Mouse (Mus musculus) heart, adult 2 months (tissue): Measurements from ENCODE around the gene Fahd1. TPM values are rescaled to one million over a fixed set of nuclear protein-coding genes. Genes with fewer than 3 reads are reported as not detected.

Source experiments
- DNase-seq, 2 experiments: peaks; one replicate each; pipeline ENCODE4 v3.0.0; 2021
- H3K27ac ChIP-seq: fragments of 200-600 bp; 2 replicates; pipeline ENCODE4 v1.8.1; 2022
- H3K27me3 ChIP-seq: fragments of 200-500 bp; 2 replicates; pipeline ENCODE4 v1.6.1; 2012; ENCODE audit warnings: mild to moderate bottlenecking, low read length, inconsistent platforms, mixed read lengths; ENCODE audit not compliant: control insufficient read depth, insufficient read depth
- H3K36me3 ChIP-seq: fragments of 200-500 bp; 2 replicates; pipeline ENCODE4 v1.6.1; 2012; ENCODE audit warnings: low read length, inconsistent platforms; ENCODE audit not compliant: control insufficient read depth, insufficient read depth
- H3K4me1 ChIP-seq: fragments of 200-500 bp; 2 replicates; pipeline ENCODE4 v1.6.1; 2011; ENCODE audit warnings: low read length; ENCODE audit not compliant: control insufficient read depth, insufficient read depth
- H3K4me3 ChIP-seq: fragments of 200-600 bp; 2 replicates; pipeline ENCODE4 v1.8.1; 2022
- H3K79me2 ChIP-seq: fragments of 200-500 bp; replicated peaks from 2 replicates; pipeline ENCODE4 v1.6.1; 2012; ENCODE audit warnings: mild to moderate bottlenecking, inconsistent platforms, low read length, moderate library complexity, mixed read lengths; ENCODE audit not compliant: control insufficient read depth, insufficient read depth
- H3K9ac ChIP-seq: fragments of 200-500 bp; 2 replicates; pipeline ENCODE4 v1.6.1; 2012; ENCODE audit warnings: low read depth, mild to moderate bottlenecking, control low read depth, inconsistent platforms, low read length, mixed read lengths
- CTCF ChIP-seq: fragments of 200-600 bp; IDR thresholded peaks from 2 replicates; pipeline ENCODE4 v1.8.1; 2022; ENCODE audit warnings: antibody characterized with exemption, mild to moderate bottlenecking, moderate library complexity
- EP300 ChIP-seq: fragments of 200-500 bp; IDR thresholded peaks from 2 replicates; pipeline ENCODE4 v1.6.1; 2011; ENCODE audit warnings: low read depth, low read length, control low read depth; ENCODE audit not compliant: insufficient read depth
- POLR2A ChIP-seq: fragments of 200-500 bp; IDR thresholded peaks from 2 replicates; pipeline ENCODE4 v1.6.1; 2011; ENCODE audit warnings: mild to moderate bottlenecking, low read depth, low read length, control low read depth; ENCODE audit not compliant: insufficient read depth
- whole genome bisulfite sequencing: fragments of 180-500 bp; shearing (Covaris S2); methylation state at CpG from one replicate; pipeline ENCODE4 v1.1.7; 2018; 5-methylcytosine and 5-hydroxymethylcytosine counted together
- intact Hi-C: fragments of 180-260 bp; cut with DNase I; formaldehyde crosslinking; loops from one replicate; pipeline ENCODE4 v1.15.1; 2025
- polyA plus RNA-seq: library from polyadenylated mRNA; depleted of rRNA; stranded (reverse); fragments of >200 nt; gene quantifications from 2 replicates; pipeline ENCODE4 v1.2.3, GENCODE M21; 2012
- total RNA-seq, 2 experiments: library from RNA; stranded (reverse); gene quantifications; 2 replicates each; pipeline ENCODE4 v1.2.3; 2021

The Fahd1 gene
- total and polyA plus RNA-seq, 3 experiments = 42.7 to 81.5 (median 80.3) TPM

DNA sequence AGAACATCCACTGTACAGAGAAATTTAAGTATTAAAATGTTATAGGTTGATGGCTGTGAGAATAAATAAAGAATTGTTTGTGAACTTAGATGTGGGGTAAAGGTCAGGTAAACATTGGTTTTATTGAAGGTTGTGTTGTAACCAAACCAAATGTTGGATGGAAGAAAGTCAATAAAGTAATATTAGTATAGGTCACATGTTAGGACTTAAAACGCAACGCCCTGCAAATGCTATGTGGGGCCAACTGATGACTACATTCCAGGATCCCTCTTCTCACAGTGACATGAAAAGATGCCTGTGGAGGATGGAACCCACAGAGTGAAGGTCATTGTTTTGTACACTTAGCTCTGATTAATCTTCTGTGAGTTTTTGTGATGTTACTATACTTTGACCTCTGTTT lies 30.7 kb downstream of the Fahd1 start:
- WGBS = 69% methylated on average over 2 of the region's 2 CpGs
- H3K27me3 ChIP-seq = no peaks in the 10 kb centered on the region

DNA sequence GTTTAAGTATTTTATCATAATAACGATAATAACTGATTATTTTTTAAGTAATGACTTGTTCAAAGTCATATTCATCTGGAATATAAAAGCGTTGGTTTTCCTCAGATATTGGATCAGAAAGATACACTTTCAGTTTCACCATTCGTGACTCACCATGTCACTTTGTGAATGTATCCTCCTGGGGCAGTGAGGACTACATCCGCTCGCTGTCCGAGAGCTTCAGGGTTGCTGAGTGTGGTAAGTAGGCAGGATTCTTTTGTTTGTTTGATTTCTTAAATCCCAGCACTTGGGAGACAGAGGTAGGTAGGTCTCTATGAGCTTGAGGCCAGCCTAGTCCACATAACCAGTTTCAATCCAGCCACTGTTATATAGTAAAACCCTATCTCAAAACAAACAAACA lies 32.0 kb downstream of the Fahd1 start:
- Histone ChIP-seq H3K27ac (no peak overlapping the region; the same call in 1 of the 2 replicates), H3K4me3 (no peak overlapping the region), H3K27me3 (no peaks in the 10 kb centered on the region), H3K4me1 (no peaks in the 10 kb centered on the region), H3K9ac (no peak overlapping the region), H3K79me2 (no peaks in the 10 kb centered on the region), H3K36me3 (no peaks in the 10 kb centered on the region)
- intact Hi-C loops = no loop called here
- no peak for DNase-seq
- TF ChIP-seq CTCF (no peak), EP300 (no peak), POLR2A (no peak)
- WGBS = 35% methylated on average over 6 of the region's 6 CpGs

More for the DNA sequence above, 30.7 kb downstream of the Fahd1 start:
- Histone ChIP-seq H3K9ac (no peak overlapping the region), H3K79me2 (no peaks in the 10 kb centered on the region), H3K4me1 (no peaks in the 10 kb centered on the region), H3K27ac (no peak overlapping the region), H3K4me3 (no peak overlapping the region), H3K36me3 (no peaks in the 10 kb centered on the region)
- no peak for DNase-seq
- TF ChIP-seq POLR2A (no peak), EP300 (no peak), CTCF (no peak)
- intact Hi-C loops = no loop called here

DNA sequence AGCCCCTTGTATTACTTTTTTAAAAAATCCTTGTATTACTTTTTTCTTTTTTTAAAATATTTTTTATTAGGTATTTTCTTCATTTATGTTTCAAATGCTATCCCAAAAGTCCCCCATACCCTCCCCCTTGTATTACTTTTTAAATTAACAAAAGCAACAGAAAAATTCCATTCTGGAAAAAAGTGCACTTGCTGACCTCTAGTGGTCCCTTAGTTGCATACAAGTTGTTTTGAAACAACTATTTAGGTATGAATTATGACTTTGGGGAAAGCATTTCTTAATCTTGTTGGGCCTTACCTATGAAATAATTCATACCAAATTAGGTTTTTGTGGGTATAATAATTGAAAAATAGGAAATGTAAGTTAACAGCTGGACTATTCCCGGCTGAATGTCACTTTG lies 32.7 kb downstream of the Fahd1 start:
- H3K27ac ChIP-seq = no peak overlapping the region
- WGBS = 14% methylated on average over 1 of the region's 1 CpGs
- H3K9ac ChIP-seq = no peak overlapping the region
- peak; percentile 65 for TF ChIP-seq CTCF
- no peak for TF ChIP-seq POLR2A
- no peaks in the 10 kb centered on the region for H3K36me3 ChIP-seq
- no peaks in the 10 kb centered on the region for H3K27me3 ChIP-seq
- H3K4me1 ChIP-seq = no peaks in the 10 kb centered on the region
- intact Hi-C loops = loop anchor here (1.0 kb wide), 1 partner anchor 72 kb away; no protein-coding TSS in a partner anchor
- H3K79me2 ChIP-seq = no peaks in the 10 kb centered on the region
- H3K4me3 ChIP-seq = no peak overlapping the region
- DNase-seq = no peak

DNA sequence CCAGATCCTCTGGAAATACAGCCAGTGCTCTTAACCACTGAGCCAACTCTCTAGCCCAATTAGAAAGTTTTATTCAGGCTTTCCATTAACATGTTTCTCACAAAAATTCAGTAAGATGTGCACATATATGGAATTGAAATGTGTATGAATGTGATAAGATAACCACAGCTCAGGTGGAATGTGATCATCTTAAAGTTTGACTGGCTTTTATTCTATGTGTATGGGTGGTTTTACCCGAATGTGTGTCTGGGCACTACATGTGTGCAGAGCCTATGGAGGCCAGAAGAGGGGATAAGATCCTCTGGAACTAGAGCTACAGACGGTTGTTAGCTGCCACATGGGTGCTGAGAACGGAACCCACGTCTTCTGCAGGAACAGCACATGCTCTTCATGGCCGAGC lies 34.9 kb downstream of the Fahd1 start:
- Histone ChIP-seq H3K9ac (no peak overlapping the region), H3K27ac (no peak overlapping the region), H3K36me3 (no peaks in the 10 kb centered on the region), H3K4me3 (no peak overlapping the region), H3K4me1 (no peaks in the 10 kb centered on the region), H3K27me3 (no peaks in the 10 kb centered on the region; the same call in 1 of the 2 replicates), H3K79me2 (no peaks in the 10 kb centered on the region)
- intact Hi-C loops = no loop called here
- no peak for DNase-seq
- TF ChIP-seq CTCF = no peak
- no peak for TF ChIP-seq POLR2A
- TF ChIP-seq EP300 = no peak
- WGBS = 80% methylated on average over 5 of the region's 5 CpGs

DNA sequence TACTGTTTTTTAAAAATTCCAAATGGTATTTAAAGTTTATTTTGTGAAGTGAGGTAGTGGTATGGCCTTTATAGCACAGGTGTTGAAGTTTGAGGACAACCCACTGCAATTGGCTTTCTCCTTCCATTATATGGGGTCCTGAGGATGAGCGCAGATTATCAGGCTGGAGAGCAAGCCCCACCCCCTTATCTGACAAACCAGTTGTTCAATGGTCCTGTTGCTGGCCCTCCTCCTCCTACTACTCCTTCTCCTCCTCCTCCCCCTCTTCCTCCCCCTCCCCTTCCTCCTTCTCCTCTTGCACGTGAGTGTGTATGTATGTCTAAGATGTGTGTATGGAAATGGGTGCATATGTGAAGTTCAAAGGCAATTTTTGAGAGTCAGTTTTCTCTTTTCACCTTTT lies 37.9 kb downstream of the Fahd1 start:
- DNase-seq = no peak
- no peak overlapping the region for H3K27ac ChIP-seq
- no peaks in the 10 kb centered on the region for H3K36me3 ChIP-seq
- H3K4me3 ChIP-seq = no peak overlapping the region
- H3K27me3 ChIP-seq = peaks cover 2% of the 10 kb centered on the region; the same call in 1 of the 2 replicates
- intact Hi-C loops = no loop called here
- H3K4me1 ChIP-seq = no peaks in the 10 kb centered on the region
- WGBS = 53% methylated on average over 2 of the region's 2 CpGs
- no peaks in the 10 kb centered on the region for H3K79me2 ChIP-seq
- no peak overlapping the region for H3K9ac ChIP-seq
- TF ChIP-seq POLR2A (no peak), EP300 (no peak), CTCF (no peak)

DNA sequence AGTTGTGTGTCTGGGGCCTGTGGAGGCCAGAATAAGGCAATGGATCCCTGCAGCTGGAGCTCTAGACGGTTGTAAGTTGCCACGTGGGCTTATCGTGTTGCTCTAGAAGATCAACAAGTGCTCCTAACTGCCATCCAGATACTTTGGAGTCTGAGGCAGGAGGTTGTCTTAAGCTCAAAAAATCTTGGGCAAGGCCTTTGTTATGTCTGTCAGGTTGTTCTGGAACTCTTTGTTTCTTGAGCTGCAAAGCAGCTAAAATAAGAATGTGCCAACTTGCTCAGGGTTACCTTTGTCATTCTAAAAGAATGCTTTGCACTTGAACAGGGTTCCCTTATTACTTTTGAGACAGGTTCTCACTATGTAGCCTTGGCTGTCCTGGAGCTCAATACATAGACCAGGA lies 39.0 kb downstream of the Fahd1 start:
- intact Hi-C loops = no loop called here
- Histone ChIP-seq H3K4me3 (no peak overlapping the region), H3K27ac (no peak overlapping the region), H3K27me3 (peaks cover 2% of the 10 kb centered on the region; the same call in 1 of the 2 replicates), H3K4me1 (no peaks in the 10 kb centered on the region), H3K9ac (no peak overlapping the region), H3K36me3 (no peaks in the 10 kb centered on the region), H3K79me2 (no peaks in the 10 kb centered on the region)
- WGBS = 67% methylated on average over 3 of the region's 3 CpGs
- DNase-seq = no peak
- TF ChIP-seq EP300 = no peak
- no peak for TF ChIP-seq CTCF
- TF ChIP-seq POLR2A = no peak
